Mouse (Mus musculus): Measurements from ENCODE around the gene Slc30a9. TPM values are rescaled to one million over a fixed set of nuclear protein-coding genes. Genes with fewer than 3 reads are reported as not detected.

Gene Slc30a9
- polyA plus RNA-seq, 1 experiment from 2014 or later: 151 TPM

GRCm38 (mm10) chr5:67400608-67401480, 94.1 kb downstream of the Slc30a9 start:
- H3K4me3 ChIP-seq: no peak overlapping the region
- no peak overlapping the region for H3K4me2 ChIP-seq (replicated peaks)
- no peak for ATAC-seq (ENCODE audit: low FRiP score)
- no peaks in the 10 kb centered on the region for H3K9me3 ChIP-seq (replicated peaks)
- no peak overlapping the region for H3K9ac ChIP-seq
- no peaks in the 10 kb centered on the region for H3K4me1 ChIP-seq
- no peak overlapping the region for H3K27ac ChIP-seq
- 89% methylated on average over 12 of the region's 12 CpGs for WGBS
- H3K36me3 ChIP-seq: peaks cover 30% of the 10 kb centered on the region
- H3K27me3 ChIP-seq: no peaks in the 10 kb centered on the region

GRCm38 (mm10) chr5:67401612-67402011, 94.9 kb downstream of the Slc30a9 start:
- Histone ChIP-seq H3K4me2 (replicated peaks) (no peak overlapping the region), H3K36me3 (peaks cover 28% of the 10 kb centered on the region), H3K27me3 (no peaks in the 10 kb centered on the region), H3K9me3 (replicated peaks) (no peaks in the 10 kb centered on the region), H3K27ac (no peak overlapping the region), H3K9ac (no peak overlapping the region), H3K4me3 (no peak overlapping the region), H3K4me1 (no peaks in the 10 kb centered on the region)
- no peak for ATAC-seq (ENCODE audit: low FRiP score)
- 78% methylated on average over 9 of the region's 9 CpGs for WGBS

DNA sequence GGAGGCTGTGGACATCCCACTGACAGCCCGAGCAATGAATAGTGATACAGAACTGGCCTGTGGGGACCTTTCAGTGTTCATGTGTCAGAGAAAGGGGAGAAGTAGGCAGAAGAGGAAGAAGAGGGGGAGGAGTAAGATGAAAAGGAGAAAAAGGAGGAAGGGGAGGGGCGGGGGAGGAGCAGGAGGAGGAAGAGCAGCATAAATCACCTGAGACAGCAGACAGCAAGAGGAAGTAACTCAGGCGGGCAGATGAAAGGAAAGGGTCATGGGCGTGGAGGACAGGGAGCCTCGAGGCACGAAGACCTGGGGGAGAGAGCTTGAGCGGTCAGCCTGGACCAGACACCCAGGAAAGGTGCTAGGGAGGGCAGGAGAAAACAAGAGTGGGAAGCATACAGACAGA, 97.6 kb downstream of the Slc30a9 start:
- no peak for ATAC-seq (ENCODE audit: low FRiP score)

DNA sequence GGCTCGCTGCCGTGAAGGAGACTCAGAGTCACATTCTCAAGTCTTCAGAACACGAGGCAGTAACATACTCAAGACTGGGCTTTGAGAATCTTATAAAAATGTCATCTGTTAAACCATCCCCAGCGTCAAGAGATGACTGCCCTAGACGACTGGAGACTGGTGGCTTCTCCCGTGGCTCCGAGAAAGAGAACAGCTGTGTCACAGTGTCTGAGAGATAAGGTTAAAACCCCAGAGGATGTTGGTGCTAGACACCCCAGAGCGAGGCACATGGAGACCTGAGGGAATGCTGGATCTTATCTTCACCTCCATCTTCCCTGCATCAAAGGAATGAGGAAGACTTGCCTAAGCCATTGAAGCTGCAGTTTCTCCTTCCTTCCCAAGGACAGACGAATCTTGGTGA, 98.2 kb downstream of the Slc30a9 start:
- Histone ChIP-seq H3K9ac (no peak overlapping the region), H3K4me3 (no peak overlapping the region), H3K27ac (no peak overlapping the region), H3K4me1 (no peaks in the 10 kb centered on the region), H3K9me3 (replicated peaks) (no peaks in the 10 kb centered on the region), H3K4me2 (replicated peaks) (no peak overlapping the region), H3K27me3 (no peaks in the 10 kb centered on the region), H3K36me3 (peaks cover 14% of the 10 kb centered on the region; the same call in 1 of the 2 replicates)
- WGBS: 88% methylated on average over 9 of the region's 9 CpGs
- no peak for ATAC-seq (ENCODE audit: low FRiP score)

More for the DNA sequence above, 97.6 kb downstream of the Slc30a9 start:
- H3K36me3 ChIP-seq: peaks cover 14% of the 10 kb centered on the region; the same call in 1 of the 2 replicates
- no peak overlapping the region for H3K9ac ChIP-seq
- no peaks in the 10 kb centered on the region for H3K4me1 ChIP-seq
- H3K4me3 ChIP-seq: no peak overlapping the region
- WGBS: 74% methylated on average over 7 of the region's 7 CpGs
- no peak overlapping the region for H3K4me2 ChIP-seq (replicated peaks)
- no peaks in the 10 kb centered on the region for H3K27me3 ChIP-seq
- no peak overlapping the region for H3K27ac ChIP-seq
- H3K9me3 ChIP-seq (replicated peaks): no peaks in the 10 kb centered on the region

Other genes starting within 250 kb of the Slc30a9 start
- 43.5 and 50.2 TPM in 2 replicates for gene Phox2b, start 207.7 kb upstream of the Slc30a9 start, polyA plus RNA-seq (2016; fragmentation: Nextera tagmentation; extraction: Ambion mirVana)
- 93.2 and 106 TPM in 2 replicates for gene Tmem33, start 46.4 kb upstream of the Slc30a9 start, polyA plus RNA-seq (2016; fragmentation: Nextera tagmentation; extraction: Ambion mirVana)
- 9.6 and 10.3 TPM in 2 replicates for gene Bend4, start 121.4 kb downstream of the Slc30a9 start, polyA plus RNA-seq (2016; fragmentation: Nextera tagmentation; extraction: Ambion mirVana)